Mouse (Mus musculus) hematopoietic stem cell, adult 5-6 weeks (primary cell): ENCODE measurements around the gene 1520401A03Rik. TPM values are rescaled to one million over a fixed set of nuclear protein-coding genes. Genes with fewer than 3 reads are reported as not detected.

ENCODE experiments used
- total RNA-seq: library from RNA; stranded (forward); fragments of 172-1452, 232-1000 nt; gene quantifications from 2 replicates; pipeline ENCODE4 v1.2.3, GENCODE M21; 2017

The 1520401A03Rik gene
- total RNA-seq, 1 experiment from 2014 or later: not detected

Other genes with a start within 250 kb of the 1520401A03Rik start
- gene Vmn2r117, start 243.1 kb downstream of the 1520401A03Rik start, total RNA-seq: not detected in 2 replicates
- 6.4 and 11.4 TPM in 2 replicates for gene Zfp213, start 158.5 kb downstream of the 1520401A03Rik start, total RNA-seq
- 0.25 TPM in 1 of 2 replicates, not detected in the other for gene Zfp13, start 123.3 kb downstream of the 1520401A03Rik start, total RNA-seq
- not detected in 2 replicates for gene Zscan10, start 121.9 kb downstream of the 1520401A03Rik start, total RNA-seq
- 2.7 and 5.2 TPM in 2 replicates for gene Mmp25, start 77.5 kb downstream of the 1520401A03Rik start, total RNA-seq
- not detected in 2 replicates for gene Bicdl2, start 62.3 kb downstream of the 1520401A03Rik start, total RNA-seq
- 32.0 and 33.6 TPM in 2 replicates for gene Hcfc1r1, start 49.2 kb downstream of the 1520401A03Rik start, total RNA-seq
- gene Thoc6, start 48.9 kb downstream of the 1520401A03Rik start, total RNA-seq: 34.0 and 48.2 TPM in 2 replicates
- 6.3 and 24.1 TPM in 2 replicates for gene Tnfrsf12a, start 45.3 kb downstream of the 1520401A03Rik start, total RNA-seq
- not detected in 2 replicates for gene Cldn6, start 43.5 kb downstream of the 1520401A03Rik start, total RNA-seq
- not detected in 2 replicates for gene Cldn9, start 38.8 kb downstream of the 1520401A03Rik start, total RNA-seq
- gene Pkmyt1, start 3.6 kb upstream of the 1520401A03Rik start, total RNA-seq: 13.9 and 14.3 TPM in 2 replicates
- 2.3 and 3.4 TPM in 2 replicates for gene Paqr4, start 18.1 kb upstream of the 1520401A03Rik start, total RNA-seq
- not detected in 2 replicates for gene Kremen2, start 23.1 kb upstream of the 1520401A03Rik start, total RNA-seq
- gene Flywch1, start 48.8 kb upstream of the 1520401A03Rik start, total RNA-seq: 26.3 and 33.2 TPM in 2 replicates
- 6.3 and 9.1 TPM in 2 replicates for gene Flywch2, start 63.3 kb upstream of the 1520401A03Rik start, total RNA-seq
- 133 and 212 TPM in 2 replicates for gene Srrm2, start 67.7 kb upstream of the 1520401A03Rik start, total RNA-seq
- gene Elob, start 106.4 kb upstream of the 1520401A03Rik start, total RNA-seq: 82.3 and 105 TPM in 2 replicates
- gene Prss33, start 113.3 kb upstream of the 1520401A03Rik start, total RNA-seq: 0.65 TPM in 1 of 2 replicates, not detected in the other
- not detected in 2 replicates for gene Prss32, start 121.1 kb upstream of the 1520401A03Rik start, total RNA-seq
- not detected in 2 replicates for gene Prss41, start 121.4 kb upstream of the 1520401A03Rik start, total RNA-seq
- not detected in 2 replicates for gene Prss21, start 145.3 kb upstream of the 1520401A03Rik start, total RNA-seq
- gene Dcpp1, start 158.1 kb upstream of the 1520401A03Rik start, total RNA-seq: not detected in 2 replicates
- not detected in 2 replicates for gene Dcpp2, start 158.1 kb upstream of the 1520401A03Rik start, total RNA-seq
- gene Dcpp3, start 194.7 kb upstream of the 1520401A03Rik start, total RNA-seq: not detected in 2 replicates
- gene Sbp, start 218.9 kb upstream of the 1520401A03Rik start, total RNA-seq: not detected in 2 replicates
- gene Sbpl, start 232.5 kb upstream of the 1520401A03Rik start, total RNA-seq: not detected in 2 replicates